Comparison of ENCODE assay signal across 9 mouse cellular contexts in genomic region chr5:64363859-64364406, GRCm38 (mm10).
DNase-seq lines count a peak whose midpoint lies in the region; ATAC-seq and TF ChIP-seq lines count a peak whose summit lies in the region.
"Had no signal": no experiment of that assay in that cellular context is flagged by ENCODE, and none has a peak within 500 bp of the region (broad histone marks: within the 10 kb centered on the region; RNA-seq: fewer than 3 reads in every experiment).

No protein-coding gene starts in this region.

- H3K9me3 ChIP-seq in heart, embryonic 15.5 days (replicated peaks): no peaks in the 10 kb centered on the region
- H3K9me3 ChIP-seq in hindbrain, embryonic 13.5 days: no peaks in the 10 kb centered on the region
- H3K9me3 ChIP-seq in midbrain, embryonic 15.5 days: no peaks in the 10 kb centered on the region

- H3K4me1 ChIP-seq in heart, embryonic 15.5 days (replicated peaks): peaks cover 45% of the 10 kb centered on the region
- H3K4me1 ChIP-seq in hindbrain, embryonic 13.5 days (replicated peaks): peaks cover 33% of the 10 kb centered on the region
- peaks cover 9% of the 10 kb centered on the region for H3K4me1 ChIP-seq in midbrain, embryonic 15.5 days

- TF ChIP-seq CTCF in brain, embryonic 14.5 days (IDR thresholded peaks at IDR 0.05; ENCODE audit: borderline replicate concordance, extremely low read depth, insufficient read depth, insufficient read length): no peak

- H3K4me2 ChIP-seq in heart, embryonic 15.5 days: peak overlapping the region; percentile 14; the same call in 1 of the 2 replicates
- H3K4me2 ChIP-seq in hindbrain, embryonic 13.5 days: 0 out of 2 replicates have a peak overlapping the region, but pooled peaks have one; percentile 3
- H3K4me2 ChIP-seq in midbrain, embryonic 15.5 days: no peak overlapping the region

- H3K9ac ChIP-seq in heart, embryonic 15.5 days: no peak overlapping the region
- no peak overlapping the region for H3K9ac ChIP-seq in hindbrain, embryonic 13.5 days
- no peak overlapping the region for H3K9ac ChIP-seq in midbrain, embryonic 15.5 days

- WGBS in heart, embryonic 15.5 days: 66% methylated on average over 5 of the region's 5 CpGs
- 34% methylated on average over 5 of the region's 5 CpGs for WGBS in hindbrain, embryonic 13.5 days
- WGBS in midbrain, embryonic 15.5 days: 37% methylated on average over 5 of the region's 5 CpGs

- no peaks in the 10 kb centered on the region for H3K27me3 ChIP-seq in heart, embryonic 15.5 days
- H3K27me3 ChIP-seq in hindbrain, embryonic 13.5 days: no peaks in the 10 kb centered on the region
- H3K27me3 ChIP-seq in midbrain, embryonic 15.5 days (replicated peaks): no peaks in the 10 kb centered on the region

- H3K27ac ChIP-seq in heart, embryonic 15.5 days: peak overlapping the region; percentile 43; the same call in 1 of the 2 replicates
- H3K27ac ChIP-seq in hindbrain, embryonic 13.5 days: peak overlapping the region; percentile 73
- H3K27ac ChIP-seq in midbrain, embryonic 15.5 days: peak overlapping the region; percentile 24; the same call in 1 of the 2 replicates

- intact Hi-C loops in heart, postnatal 14 days (cut with DNase I): no loop called here
- intact Hi-C loops in left cerebral cortex, postnatal 25 days (cut with DNase I): loop anchor here (2.0 kb wide), 1 partner anchor 27 kb away; no protein-coding TSS in a partner anchor

- no peak for TF ChIP-seq POLR2A in brain, embryonic 14.5 days (IDR thresholded peaks at IDR 0.05; ENCODE audit: borderline replicate concordance, extremely low read depth, insufficient read depth, insufficient read length, poor library complexity, severe bottlenecking)

- no peak for ATAC-seq in heart, embryonic 15.5 days (replicated peaks; ENCODE audit: insufficient number of reproducible peaks, insufficient read depth, low FRiP score, low read depth)
- ATAC-seq in hindbrain, embryonic 13.5 days (ENCODE audit: low FRiP score): peak; percentile 37
- ATAC-seq in midbrain, embryonic 15.5 days (replicated peaks): peak; percentile 37
- no peak for ATAC-seq in erythroblast, adult 5-6 weeks (replicated peaks; ENCODE audit: low FRiP score, poor library complexity, severe bottlenecking)

- H3K36me3 ChIP-seq in heart, embryonic 15.5 days: no peaks in the 10 kb centered on the region
- H3K36me3 ChIP-seq in hindbrain, embryonic 13.5 days: no peaks in the 10 kb centered on the region
- H3K36me3 ChIP-seq in midbrain, embryonic 15.5 days (replicated peaks): no peaks in the 10 kb centered on the region

- no peak for DNase-seq in heart, postnatal 14 days
- peak; percentile 62 for DNase-seq in brain, embryonic 14.5 days (ENCODE audit: low read depth)
- DNase-seq in testis, postnatal 14 days (ENCODE audit: low spot score): no peak
- no peak for DNase-seq in left cerebral cortex, postnatal 25 days (ENCODE audit: low spot score in 2 of 2)
- DNase-seq: right cerebral cortex, postnatal 14 days had no signal

- no peak overlapping the region for H3K4me3 ChIP-seq in heart, embryonic 15.5 days
- H3K4me3 ChIP-seq in hindbrain, embryonic 13.5 days: no peak overlapping the region
- no peak overlapping the region for H3K4me3 ChIP-seq in midbrain, embryonic 15.5 days

Comparison
In these comparisons a context has a peak if more than half of its experiments do, and no peak if none do; other contexts are left out.
1. ATAC-seq: peak in hindbrain, embryonic 13.5 days (single experiment) and midbrain, embryonic 15.5 days (single experiment); none in heart, embryonic 15.5 days (single experiment) and erythroblast, adult 5-6 weeks (single experiment).
2. Peak in every context shown above with its lines, with median percentiles within 50 percentile points of each other: H3K27ac ChIP-seq.